Mouse (Mus musculus) kidney, postnatal 0 days (tissue): ENCODE results near the gene Exosc5. TPM values are rescaled to one million over a fixed set of nuclear protein-coding genes. Genes with fewer than 3 reads are reported as not detected.
A peak's percentile ranks its signal among the peaks of the same experiment; 100 is the strongest.

ENCODE experiments used
- ATAC-seq: fragments of 200-750 bp; cut with Nextera tagmentation; replicated peaks from 2 replicates; pipeline ENCODE4 v1.8.0; 2017; ENCODE audit warnings: low read depth, moderate number of reproducible peaks, moderate TSS enrichment, moderate library complexity; ENCODE audit not compliant: low FRiP score
- DNase-seq: peaks from one replicate; pipeline ENCODE4 v3.0.0-alpha.2; 2016; ENCODE audit warnings: low spot score
- H3K27ac ChIP-seq: fragments of 300-500 bp; sonication (generic); 2 replicates; pipeline ENCODE4 v1.5.1; 2014; ENCODE audit warnings: mild to moderate bottlenecking
- H3K27me3 ChIP-seq: fragments of 300-500 bp; sonication (generic); 2 replicates; pipeline ENCODE4 v1.6.1; 2014; ENCODE audit warnings: low read length, mixed read lengths; ENCODE audit not compliant: insufficient read depth
- H3K36me3 ChIP-seq: fragments of 300-500 bp; sonication (generic); 2 replicates; pipeline ENCODE4 v1.6.1; 2014; ENCODE audit warnings: low read length, mixed read lengths; ENCODE audit not compliant: insufficient read depth
- H3K4me1 ChIP-seq: fragments of 300-500 bp; sonication (generic); replicated peaks from 2 replicates; pipeline ENCODE4 v1.6.1; 2014; ENCODE audit warnings: antibody characterized with exemption, low read length, mixed read lengths; ENCODE audit not compliant: insufficient read depth
- H3K4me2 ChIP-seq: fragments of 300-500 bp; sonication (generic); 2 replicates; pipeline ENCODE4 v1.6.1; 2014; ENCODE audit warnings: mild to moderate bottlenecking, low read length, moderate library complexity, mixed read lengths
- H3K4me3 ChIP-seq: fragments of 300-500 bp; sonication (generic); replicated peaks from 2 replicates; pipeline ENCODE4 v1.5.1; 2014; ENCODE audit warnings: low read depth, low read length
- H3K9ac ChIP-seq: fragments of 300-500 bp; sonication (generic); 2 replicates; pipeline ENCODE4 v1.6.1; 2014; ENCODE audit warnings: low read depth, low read length
- H3K9me3 ChIP-seq: fragments of 300-500 bp; sonication (generic); replicated peaks from 2 replicates; pipeline ENCODE4 v1.6.1; 2016; ENCODE audit warnings: low read length, inconsistent platforms, mixed read lengths
- CTCF ChIP-seq: IDR thresholded peaks from 2 replicates; pipeline ENCODE4 v1.5.1; 2016; ENCODE audit warnings: antibody characterized with exemption, low read depth, mild to moderate bottlenecking, moderate library complexity
- WGBS: fragments of 180-500 bp; shearing (Covaris S2); extraction: QIAGEN DNeasy Blood & Tissue Kit; methylation state at CpG from one replicate; pipeline ENCODE4 v1.1.7; 2014; 5-methylcytosine and 5-hydroxymethylcytosine counted together
- polyA plus RNA-seq: library from polyadenylated mRNA; unstranded; fragments of >200 nt; fragmentation: Nextera tagmentation; extraction: Ambion mirVana; gene quantifications from 2 replicates; pipeline ENCODE4 v1.2.1, GENCODE M21; 2015

Exosc5 gene
- polyA plus RNA-seq, 1 experiment from 2014 or later = 76.8 TPM

- no peak overlapping the region for H3K27ac ChIP-seq
- DNase-seq (no peak), ATAC-seq (no peak)
- no peak for TF ChIP-seq CTCF
- no peaks in the 10 kb centered on the region for H3K9me3 ChIP-seq
- peaks cover 26% of the 10 kb centered on the region for H3K36me3 ChIP-seq
- H3K27me3 ChIP-seq = no peaks in the 10 kb centered on the region
- no peaks in the 10 kb centered on the region for H3K4me1 ChIP-seq
- 90% methylated on average over 8 of the region's 8 CpGs for WGBS
- H3K4me3 ChIP-seq = no peak overlapping the region
- no peak overlapping the region for H3K9ac ChIP-seq
- H3K4me2 ChIP-seq = no peak overlapping the region
Measured at GRCm38 (mm10) chr7:25666381-25666780, 7.4 kb downstream of the Exosc5 start.

GRCm38 (mm10) chr7:25669158-25669557 is 10.2 kb downstream of the Exosc5 start:
- Histone ChIP-seq H3K27ac (no peak overlapping the region), H3K4me3 (no peak overlapping the region), H3K4me2 (no peak overlapping the region), H3K4me1 (no peaks in the 10 kb centered on the region), H3K36me3 (peaks cover 21% of the 10 kb centered on the region), H3K9me3 (no peaks in the 10 kb centered on the region), H3K9ac (no peak overlapping the region), H3K27me3 (no peaks in the 10 kb centered on the region)
- DNase-seq = no peak
- no peak for ATAC-seq
- TF ChIP-seq CTCF = no peak
- WGBS = 89% methylated on average over 10 of the region's 10 CpGs

GRCm38 (mm10) chr7:25669631-25670030 is 10.7 kb downstream of the Exosc5 start:
- H3K4me1 ChIP-seq = no peaks in the 10 kb centered on the region
- H3K4me2 ChIP-seq = no peak overlapping the region
- no peak overlapping the region for H3K4me3 ChIP-seq
- ATAC-seq (no peak), DNase-seq (no peak)
- H3K9ac ChIP-seq = no peak overlapping the region
- WGBS = 78% methylated on average over 9 of the region's 9 CpGs
- peaks cover 16% of the 10 kb centered on the region for H3K36me3 ChIP-seq
- no peak for TF ChIP-seq CTCF
- H3K27me3 ChIP-seq = no peaks in the 10 kb centered on the region
- H3K9me3 ChIP-seq = no peaks in the 10 kb centered on the region
- H3K27ac ChIP-seq = no peak overlapping the region

- Histone ChIP-seq H3K9me3 (no peaks in the 10 kb centered on the region), H3K36me3 (peaks cover 13% of the 10 kb centered on the region; the same call in 1 of the 2 replicates), H3K27ac (no peak overlapping the region), H3K4me1 (no peaks in the 10 kb centered on the region), H3K27me3 (no peaks in the 10 kb centered on the region), H3K4me2 (no peak overlapping the region), H3K9ac (no peak overlapping the region), H3K4me3 (no peak overlapping the region)
- WGBS = 87% methylated on average over 4 of the region's 4 CpGs
- ATAC-seq (no peak), DNase-seq (no peak)
- TF ChIP-seq CTCF = no peak
Measured at GRCm38 (mm10) chr7:25670096-25670495, 11.1 kb downstream of the Exosc5 start.

- H3K36me3 ChIP-seq = peaks cover 11% of the 10 kb centered on the region; the same call in 1 of the 2 replicates
- H3K9ac ChIP-seq = no peak overlapping the region
- no peaks in the 10 kb centered on the region for H3K9me3 ChIP-seq
- 69% methylated on average over 2 of the region's 2 CpGs for WGBS
- no peak overlapping the region for H3K4me3 ChIP-seq
- DNase-seq (no peak), ATAC-seq (no peak)
- no peak overlapping the region for H3K4me2 ChIP-seq
- H3K4me1 ChIP-seq = no peaks in the 10 kb centered on the region
- no peaks in the 10 kb centered on the region for H3K27me3 ChIP-seq
- TF ChIP-seq CTCF = no peak
- no peak overlapping the region for H3K27ac ChIP-seq
Measured at GRCm38 (mm10) chr7:25671686-25672085, 12.7 kb downstream of the Exosc5 start.

GRCm38 (mm10) chr7:25672442-25672841 is 13.5 kb downstream of the Exosc5 start:
- H3K9me3 ChIP-seq = no peaks in the 10 kb centered on the region
- ATAC-seq (no peak), DNase-seq (no peak)
- no peak overlapping the region for H3K4me3 ChIP-seq
- no peaks in the 10 kb centered on the region for H3K27me3 ChIP-seq
- peaks cover 10% of the 10 kb centered on the region; the same call in 1 of the 2 replicates for H3K36me3 ChIP-seq
- H3K4me2 ChIP-seq = no peak overlapping the region
- 57% methylated on average over 4 of the region's 4 CpGs for WGBS
- H3K4me1 ChIP-seq = no peaks in the 10 kb centered on the region
- H3K27ac ChIP-seq = no peak overlapping the region
- no peak overlapping the region for H3K9ac ChIP-seq
- 0 out of 2 replicates have a peak, but pooled peaks have one; percentile 12 for TF ChIP-seq CTCF

GRCm38 (mm10) chr7:25674297-25674696 is 15.3 kb downstream of the Exosc5 start:
- Histone ChIP-seq H3K4me3 (no peak overlapping the region), H3K27me3 (no peaks in the 10 kb centered on the region)

More at GRCm38 (mm10) chr7:25674297-25674696, 15.3 kb downstream of the Exosc5 start:
- DNase-seq (no peak), ATAC-seq (no peak)
- Histone ChIP-seq H3K36me3 (no peaks in the 10 kb centered on the region), H3K9me3 (no peaks in the 10 kb centered on the region), H3K4me1 (no peaks in the 10 kb centered on the region), H3K9ac (no peak overlapping the region), H3K27ac (no peak overlapping the region), H3K4me2 (0 out of 2 replicates have a peak overlapping the region, but pooled peaks have one; percentile 58)
- no peak for TF ChIP-seq CTCF
- 25% methylated on average over 9 of the region's 9 CpGs for whole genome bisulfite sequencing
